Mouse (Mus musculus) forebrain, embryonic 14.5 days (tissue): ENCODE results near the gene Stx6. TPM values are rescaled to one million over a fixed set of nuclear protein-coding genes. Genes with fewer than 3 reads are reported as not detected.

Experiments
- ATAC-seq: fragments of 200-750 bp; cut with Nextera tagmentation; 2 replicates; pipeline ENCODE4 v1.8.0; 2017; ENCODE audit warnings: mild to moderate bottlenecking, moderate library complexity
- DNase-seq: peaks from one replicate; pipeline ENCODE4 v3.0.0-alpha.2; 2015; ENCODE audit warnings: low spot score
- H3K27ac ChIP-seq: fragments of 300-500 bp; sonication (generic); 2 replicates; pipeline ENCODE4 v1.5.1; 2014; ENCODE audit warnings: low read depth, mild to moderate bottlenecking, control low read depth, low read length, moderate library complexity
- H3K27me3 ChIP-seq: fragments of 300-500 bp; sonication (generic); replicated peaks from 2 replicates; pipeline ENCODE4 v1.6.1; 2014; ENCODE audit warnings: low read length, control low read depth, mixed read lengths; ENCODE audit not compliant: control insufficient read depth, insufficient read depth
- H3K36me3 ChIP-seq: fragments of 300-500 bp; sonication (generic); 2 replicates; pipeline ENCODE4 v1.6.1; 2014; ENCODE audit warnings: low read length, control low read depth; ENCODE audit not compliant: control insufficient read depth, insufficient read depth
- H3K4me1 ChIP-seq: fragments of 300-500 bp; sonication (generic); 2 replicates; pipeline ENCODE4 v1.6.1; 2014; ENCODE audit warnings: antibody characterized with exemption, low read length, control low read depth; ENCODE audit not compliant: control insufficient read depth, insufficient read depth
- H3K4me2 ChIP-seq: fragments of 300-500 bp; sonication (generic); 2 replicates; pipeline ENCODE4 v1.6.1; 2014; ENCODE audit warnings: mild to moderate bottlenecking, control low read depth, low read length
- H3K4me3 ChIP-seq: fragments of 300-500 bp; sonication (generic); 2 replicates; pipeline ENCODE4 v1.5.1; 2014; ENCODE audit warnings: low read depth, low read length, control low read depth
- H3K9ac ChIP-seq: fragments of 300-500 bp; sonication (generic); 2 replicates; pipeline ENCODE4 v1.6.1; 2014; ENCODE audit warnings: mild to moderate bottlenecking, low read length, control low read depth, moderate library complexity
- H3K9me3 ChIP-seq: fragments of 300-500 bp; sonication (generic); replicated peaks from 2 replicates; pipeline ENCODE4 v1.6.1; 2016; ENCODE audit warnings: low read length, control low read depth, mixed read lengths; ENCODE audit not compliant: control insufficient read depth
- WGBS: fragments of 180-500 bp; shearing (Covaris S2); extraction: QIAGEN DNeasy Blood & Tissue Kit; methylation state at CpG from one replicate; pipeline ENCODE4 v1.1.7; 2014; 5-methylcytosine and 5-hydroxymethylcytosine counted together
- polyA plus RNA-seq: library from polyadenylated mRNA; unstranded; fragments of >200 nt; fragmentation: Nextera tagmentation; extraction: Ambion mirVana; gene quantifications from 2 replicates; pipeline ENCODE4 v1.2.1, GENCODE M21; 2014

The Stx6 gene
- polyA plus RNA-seq = 97.7 and 109 TPM in 2 replicates

GRCm38 (mm10) chr1:155158141-155158969 is at the start of gene Stx6:
Gene Stx6 (plus strand): TSS chr1:155158715.
- Histone ChIP-seq H3K4me3 (peak within 1 kb of the TSS; percentile 95), H3K9ac (peak within 1 kb of the TSS; percentile 91), H3K27me3 (no peaks in the 10 kb centered on the region), H3K9me3 (no peaks in the 10 kb centered on the region), H3K36me3 (no peaks in the 10 kb centered on the region), H3K27ac (peak within 1 kb of the TSS; percentile 84), H3K4me1 (peaks cover 6% of the 10 kb centered on the region), H3K4me2 (peak within 1 kb of the TSS; percentile 69)
- ATAC-seq = peak; percentile 99
- 4% methylated on average over 40 of the region's 48 CpGs for WGBS
- DNase-seq = peak; percentile 99

- DNase-seq (peak; percentile 48), ATAC-seq (0 out of 2 replicates have a peak, but pooled peaks have one; percentile 6)
- no peaks in the 10 kb centered on the region for H3K9me3 ChIP-seq
- H3K4me3 ChIP-seq = no peak overlapping the region
- H3K4me1 ChIP-seq = peaks cover 31% of the 10 kb centered on the region
- H3K9ac ChIP-seq = peak overlapping the region; percentile 45
- H3K27me3 ChIP-seq = no peaks in the 10 kb centered on the region
- WGBS = 16% methylated on average over 18 of the region's 18 CpGs
- peak overlapping the region; percentile 66 for H3K27ac ChIP-seq
- H3K36me3 ChIP-seq = no peaks in the 10 kb centered on the region
- peak overlapping the region; percentile 24; the same call in 1 of the 2 replicates for H3K4me2 ChIP-seq
Observed at GRCm38 (mm10) chr1:155109387-155110350, 48.8 kb upstream of the Stx6 start.

GRCm38 (mm10) chr1:155111491-155111890 is 47.0 kb upstream of the Stx6 start:
- no peaks in the 10 kb centered on the region for H3K36me3 ChIP-seq
- no peak overlapping the region for H3K9ac ChIP-seq
- WGBS = 3% methylated on average over 6 of the region's 6 CpGs
- H3K9me3 ChIP-seq = no peaks in the 10 kb centered on the region
- no peaks in the 10 kb centered on the region for H3K27me3 ChIP-seq
- no peak overlapping the region for H3K4me2 ChIP-seq
- H3K27ac ChIP-seq = peak overlapping the region; percentile 5; the same call in 1 of the 2 replicates
- ATAC-seq (peak; percentile 69), DNase-seq (peak; percentile 86)
- H3K4me1 ChIP-seq = peaks cover 31% of the 10 kb centered on the region
- H3K4me3 ChIP-seq = no peak overlapping the region

GRCm38 (mm10) chr1:155112118-155112517 is 46.4 kb upstream of the Stx6 start:
- 20% methylated on average over 4 of the region's 4 CpGs for WGBS
- Histone ChIP-seq H3K4me2 (no peak overlapping the region), H3K27ac (no peak overlapping the region), H3K36me3 (no peaks in the 10 kb centered on the region), H3K4me1 (peaks cover 31% of the 10 kb centered on the region), H3K4me3 (no peak overlapping the region), H3K27me3 (no peaks in the 10 kb centered on the region), H3K9ac (no peak overlapping the region), H3K9me3 (no peaks in the 10 kb centered on the region)
- DNase-seq (no peak), ATAC-seq (0 out of 2 replicates have a peak, but pooled peaks have one; percentile 10)

GRCm38 (mm10) chr1:155112875-155113274 is 45.6 kb upstream of the Stx6 start:
- H3K36me3 ChIP-seq = no peaks in the 10 kb centered on the region
- DNase-seq = no peak
- no peak overlapping the region for H3K9ac ChIP-seq
- H3K4me1 ChIP-seq = peaks cover 31% of the 10 kb centered on the region
- no peaks in the 10 kb centered on the region for H3K9me3 ChIP-seq
- ATAC-seq = no peak
- no peaks in the 10 kb centered on the region for H3K27me3 ChIP-seq
- no peak overlapping the region for H3K4me2 ChIP-seq
- H3K4me3 ChIP-seq = no peak overlapping the region
- 81% methylated on average over 1 of the region's 1 CpGs for WGBS
- no peak overlapping the region for H3K27ac ChIP-seq

- Histone ChIP-seq H3K36me3 (no peaks in the 10 kb centered on the region), H3K4me1 (peaks cover 31% of the 10 kb centered on the region), H3K9ac (no peak overlapping the region), H3K4me3 (no peak overlapping the region), H3K4me2 (no peak overlapping the region), H3K27ac (no peak overlapping the region), H3K9me3 (no peaks in the 10 kb centered on the region), H3K27me3 (no peaks in the 10 kb centered on the region)
- ATAC-seq (no peak; the same call in 1 of the 2 replicates), DNase-seq (peak; percentile 64)
- WGBS = 18% methylated on average over 3 of the region's 3 CpGs
Observed at GRCm38 (mm10) chr1:155113946-155114345, 44.6 kb upstream of the Stx6 start.

- WGBS = 85% methylated on average over 1 of the region's 1 CpGs
- Histone ChIP-seq H3K4me2 (no peak overlapping the region), H3K9ac (no peak overlapping the region), H3K27me3 (no peaks in the 10 kb centered on the region), H3K4me3 (no peak overlapping the region), H3K9me3 (no peaks in the 10 kb centered on the region), H3K4me1 (no peaks in the 10 kb centered on the region), H3K36me3 (no peaks in the 10 kb centered on the region), H3K27ac (no peak overlapping the region)
- no peak for ATAC-seq
- DNase-seq = no peak
Observed at GRCm38 (mm10) chr1:155119719-155120118, 38.8 kb upstream of the Stx6 start.

GRCm38 (mm10) chr1:155121977-155122939 is 36.3 kb upstream of the Stx6 start:
- Histone ChIP-seq H3K9me3 (no peaks in the 10 kb centered on the region), H3K9ac (no peak overlapping the region), H3K4me3 (no peak overlapping the region), H3K4me2 (no peak overlapping the region), H3K4me1 (no peaks in the 10 kb centered on the region), H3K36me3 (no peaks in the 10 kb centered on the region), H3K27me3 (no peaks in the 10 kb centered on the region), H3K27ac (no peak overlapping the region)
- DNase-seq = peak; percentile 58
- ATAC-seq = peak; percentile 46; the same call in 1 of the 2 replicates
- WGBS = 76% methylated on average over 21 of the region's 21 CpGs
